Mouse (Mus musculus) ovary, postnatal 14 days (tissue): ENCODE data around the gene Adrm1.

Experiments
- DNase-seq: peaks from one replicate; pipeline ENCODE4 v3.0.0; 2022; ENCODE audit warnings: low spot score

Adrm1 gene

DNA sequence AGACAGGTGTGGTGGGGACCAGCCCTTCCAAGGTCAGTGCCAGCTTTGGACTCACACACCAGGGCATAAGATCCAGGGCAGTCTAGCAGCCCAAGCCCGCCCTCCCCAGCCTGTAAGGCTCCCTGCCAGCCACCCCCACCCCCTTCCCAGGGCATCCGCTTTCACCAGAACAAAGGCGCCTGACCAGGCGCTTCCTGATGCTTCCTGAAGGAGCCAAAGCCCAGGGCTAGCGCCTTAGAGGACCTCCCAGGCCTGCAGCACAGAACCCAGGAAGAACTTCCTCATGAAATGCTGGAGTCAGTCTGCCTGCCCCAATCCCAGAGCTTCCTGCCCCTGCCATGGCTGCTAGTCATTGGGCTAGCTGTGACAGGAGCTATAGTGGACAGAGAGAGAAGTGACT lies 47.4 kb downstream of the Adrm1 start:
- DNase-seq: no peak

DNA sequence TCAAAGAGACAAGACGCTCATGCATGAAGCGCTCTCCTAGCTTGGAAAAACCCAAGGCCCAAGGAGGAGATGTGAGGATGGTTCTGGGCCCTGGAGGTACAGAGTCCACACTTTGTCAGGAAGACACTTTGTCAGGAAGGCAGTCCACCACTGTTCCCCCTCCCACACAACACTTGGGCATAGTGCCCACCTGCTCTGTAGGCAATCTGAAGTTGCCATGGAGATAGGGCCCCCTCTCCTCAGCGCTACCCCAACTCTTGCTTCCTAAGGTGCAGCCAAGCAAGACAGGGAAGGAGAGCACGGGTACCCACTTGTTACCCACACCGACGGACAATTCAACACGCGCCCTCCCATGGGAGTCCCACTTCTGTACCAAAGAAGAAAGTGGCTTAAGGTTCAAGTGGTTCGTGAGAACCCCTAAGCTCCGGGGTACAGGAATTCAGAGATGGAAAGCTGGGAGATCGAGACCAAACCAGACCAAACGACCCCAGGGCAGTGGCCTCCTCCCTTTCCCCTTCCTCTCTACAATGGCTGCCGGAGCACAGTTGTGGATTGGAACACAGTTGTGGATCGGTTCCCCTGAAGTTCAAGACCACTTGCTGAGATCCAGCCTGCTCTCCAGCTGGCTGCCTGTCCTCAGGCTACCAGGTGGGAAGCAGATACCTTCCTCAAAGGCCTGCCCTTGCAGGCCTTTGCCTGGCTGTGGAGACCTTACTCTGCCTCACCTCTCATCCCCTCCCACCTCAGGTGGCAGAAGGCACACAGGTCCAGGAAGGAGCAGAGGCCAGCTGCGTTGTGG lies 48.1 kb downstream of the Adrm1 start:
- DNase-seq: no peak

DNA sequence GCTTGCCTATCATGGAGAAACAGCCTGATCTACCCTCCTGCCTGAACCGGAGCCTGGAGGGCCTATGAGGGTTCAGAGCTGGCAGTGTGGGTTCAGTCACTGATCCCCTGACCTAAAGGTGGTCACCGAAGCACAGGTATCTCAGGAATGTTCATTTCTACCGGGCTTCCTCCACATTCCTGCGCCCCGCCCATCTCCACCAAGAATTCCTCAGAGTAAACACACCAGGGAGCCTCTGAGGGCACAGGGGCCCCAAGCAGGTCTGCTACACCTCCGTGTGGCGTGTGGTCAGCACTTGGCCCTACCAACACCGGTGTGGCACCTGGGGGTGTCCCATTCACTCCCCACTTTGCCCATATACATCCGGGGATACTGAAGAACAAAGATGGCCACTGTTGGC lies 48.9 kb downstream of the Adrm1 start:
- DNase-seq: no peak

DNA sequence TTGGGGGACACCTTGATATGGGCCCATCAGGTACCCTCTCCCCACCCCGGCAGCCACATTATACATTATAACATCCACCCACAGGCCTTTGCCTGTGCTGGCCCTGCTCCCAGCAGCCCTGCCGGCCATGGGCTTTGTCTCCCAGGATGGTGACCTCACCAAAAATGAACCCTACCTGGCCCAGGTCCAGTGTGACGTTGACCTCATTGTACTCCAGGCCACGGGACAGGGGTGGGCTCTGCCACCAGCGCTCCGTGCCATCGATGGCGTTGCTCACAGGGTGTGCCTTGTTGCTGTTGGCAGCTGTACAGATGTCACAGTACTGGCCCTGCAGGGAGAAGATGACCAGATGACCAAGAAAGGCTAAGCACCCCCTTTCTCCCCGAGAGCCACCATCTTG lies 49.8 kb downstream of the Adrm1 start:
- no peak for DNase-seq

DNA sequence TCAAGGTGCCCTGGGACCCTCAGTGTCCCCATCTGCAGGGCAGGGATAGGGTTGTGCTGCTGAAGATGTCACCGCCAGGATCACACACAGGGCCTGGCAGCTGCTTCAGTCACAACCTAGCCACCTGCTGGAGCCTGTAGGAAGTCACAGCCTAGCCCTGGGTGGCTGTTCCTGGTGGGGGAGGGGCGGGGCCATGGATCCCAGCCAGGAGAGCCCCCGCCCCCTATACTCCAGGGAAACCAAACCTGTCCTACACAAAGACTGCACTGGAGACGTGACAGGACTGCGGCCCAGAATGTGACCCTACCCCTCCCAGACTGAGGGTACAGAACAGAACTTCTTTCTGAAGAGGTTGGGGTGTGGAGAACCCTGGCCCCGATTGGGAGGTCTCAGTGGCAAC lies 51.0 kb downstream of the Adrm1 start:
- no peak for DNase-seq

DNA sequence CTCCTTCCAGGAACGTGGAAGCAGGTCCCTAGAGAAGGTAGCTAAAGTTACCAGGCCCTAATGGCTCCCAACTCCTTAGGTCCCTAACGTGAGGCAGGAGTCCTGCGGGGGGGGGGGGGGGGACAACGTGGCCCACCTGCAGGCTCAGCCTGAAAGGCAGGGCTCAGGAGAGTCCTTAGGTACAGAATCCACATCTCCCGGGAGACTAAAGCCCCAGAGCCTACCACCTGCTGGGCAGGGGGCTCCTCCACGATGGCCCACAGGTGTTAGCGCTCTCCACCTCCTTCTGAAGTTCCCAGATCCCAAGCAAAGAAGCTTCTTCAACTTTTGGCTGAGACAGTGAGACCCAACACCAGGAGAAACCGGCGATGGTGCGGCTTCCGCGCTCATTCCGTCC lies 53.4 kb downstream of the Adrm1 start:
- no peak for DNase-seq

DNA sequence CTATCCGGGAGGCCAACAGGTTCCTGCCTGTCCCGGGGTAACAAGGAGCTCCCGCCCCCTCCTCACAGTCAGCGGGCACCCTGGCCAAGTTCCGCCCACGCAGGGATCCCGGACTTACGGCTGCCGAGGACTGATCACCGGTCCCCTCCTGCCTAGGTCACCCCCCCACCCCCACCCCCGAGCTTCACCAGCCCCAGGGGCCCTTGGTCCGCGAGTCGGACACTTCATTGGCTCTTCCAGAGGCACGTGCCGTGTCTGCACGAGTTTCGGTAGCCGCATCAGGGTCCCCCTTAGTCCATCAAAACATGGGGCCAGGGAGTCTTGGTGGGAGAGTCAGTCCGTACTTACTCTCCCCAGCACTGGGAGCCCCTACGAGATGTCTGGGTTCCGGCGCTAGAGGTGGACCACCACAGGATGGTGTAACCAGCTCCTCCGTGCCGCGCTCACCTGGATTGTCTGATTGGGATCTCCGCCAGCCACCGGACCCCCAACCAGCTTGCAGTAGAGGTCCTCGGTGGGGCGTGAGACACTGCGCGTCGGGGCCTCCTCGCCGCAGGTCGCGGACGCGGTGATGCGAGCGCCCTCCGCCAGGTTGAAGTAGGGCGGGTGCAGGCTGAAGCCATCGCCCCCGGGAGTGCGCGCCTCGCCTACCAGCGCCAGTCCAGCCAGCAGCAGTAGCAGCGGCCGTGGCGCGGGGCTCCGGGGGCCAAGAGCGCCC lies 53.9 kb downstream of the Adrm1 start:
- DNase-seq: no peak
